In the genomic region with DNA sequence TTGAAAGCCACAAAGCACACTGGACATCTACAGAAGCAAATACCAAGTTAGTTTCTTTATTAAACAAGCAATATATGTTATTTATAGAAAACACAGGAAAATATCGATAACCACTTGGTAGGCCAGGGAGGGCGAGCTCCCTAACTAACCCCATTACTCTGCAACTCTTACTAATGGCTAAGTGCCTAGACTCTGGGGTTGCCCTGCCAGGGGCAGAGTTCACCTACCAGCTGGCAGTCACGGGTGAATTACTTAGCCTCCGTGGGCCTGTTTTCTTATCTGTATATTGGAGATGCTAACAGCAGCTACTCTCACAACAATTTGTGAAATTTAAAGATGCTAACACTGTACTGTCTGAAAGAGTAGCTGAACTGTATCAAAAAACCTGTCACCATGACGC, we compare ENCODE assay signal across 19 mouse cellular contexts. TPM values are rescaled to one million over a fixed set of nuclear protein-coding genes. Genes with fewer than 3 reads are reported as not detected.
"Had no signal": no experiment of that assay in that cellular context is flagged by ENCODE, and none has a peak within 500 bp of the region (broad histone marks: within the 10 kb centered on the region; RNA-seq: fewer than 3 reads in every experiment).

No protein-coding gene starts in this region.

- H3K27me3 ChIP-seq: midbrain, embryonic 12.5 days; neural tube, embryonic 13.5 days; neural tube, embryonic 15.5 days had no signal

- ATAC-seq: midbrain, embryonic 16.5 days had no signal

- H3K9ac ChIP-seq: lung, embryonic 14.5 days; midbrain, embryonic 12.5 days; neural tube, embryonic 13.5 days; neural tube, embryonic 15.5 days had no signal

- H3K9me3 ChIP-seq: midbrain, embryonic 10.5 days; midbrain, embryonic 12.5 days; neural tube, embryonic 13.5 days; neural tube, embryonic 15.5 days had no signal

- H3K27ac ChIP-seq: midbrain, embryonic 10.5 days; midbrain, embryonic 12.5 days; neural tube, embryonic 13.5 days; neural tube, embryonic 15.5 days had no signal

- H3K36me3 ChIP-seq: midbrain, embryonic 10.5 days; midbrain, embryonic 12.5 days; neural tube, embryonic 13.5 days; neural tube, embryonic 15.5 days had no signal

- H3K4me3 ChIP-seq: midbrain, embryonic 10.5 days; midbrain, embryonic 12.5 days; myocyte; neural tube, embryonic 13.5 days; neural tube, embryonic 15.5 days had no signal

- H3K4me2 ChIP-seq: lung, embryonic 14.5 days; midbrain, embryonic 12.5 days; neural tube, embryonic 13.5 days; neural tube, embryonic 15.5 days had no signal

- H3K4me1 ChIP-seq: midbrain, embryonic 10.5 days; midbrain, embryonic 12.5 days; neural tube, embryonic 13.5 days; neural tube, embryonic 15.5 days had no signal

- DNase-seq: lung, embryonic 14.5 days; lung, postnatal 10 days; lung, postnatal 4 days; midbrain, embryonic 14.5 days; retina, postnatal 1 day; right cerebral cortex, adult 18-20 months; right cerebral cortex, postnatal 25 days; right cerebral cortex, postnatal 4 days; spleen, adult 18-20 months; thymus, adult 18-20 months; thymus, postnatal 14 days; thymus, postnatal 36 days had no signal

RNA-seq across cellular contexts. Expression of a gene that starts 42.3 kb away (rescaled TPM):
- total RNA-seq: megakaryocyte-erythroid progenitor cell, adult 5-6 weeks had no signal
